Mouse (Mus musculus): ENCODE measurements around the gene H13. TPM values are rescaled to one million over a fixed set of nuclear protein-coding genes. Genes with fewer than 3 reads are reported as not detected.

Gene H13
- polyA plus RNA-seq, 1 experiment from 2014 or later = 129 TPM

DNA sequence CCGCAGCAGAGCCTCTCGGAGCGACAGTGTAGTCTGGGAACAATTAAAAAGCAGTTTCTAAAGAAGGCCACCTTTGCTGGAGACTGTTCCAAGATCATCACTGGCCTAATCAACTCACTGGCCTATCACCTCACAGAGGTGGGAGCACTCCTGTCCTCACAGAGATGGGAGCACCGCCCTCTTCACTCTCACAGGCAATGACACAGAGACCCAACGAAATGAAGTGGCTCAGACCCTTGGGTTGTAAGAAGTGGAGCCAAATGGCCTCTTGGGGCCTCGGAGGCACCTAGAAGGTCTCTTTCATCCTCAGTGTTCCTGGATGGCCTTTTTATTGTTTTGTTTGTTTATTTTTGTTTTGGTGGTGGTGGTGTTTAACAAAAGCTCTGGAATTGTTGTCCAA, 57.0 kb downstream of the H13 start:
- Histone ChIP-seq H3K4me1 (peaks cover 55% of the 10 kb centered on the region), H3K4me2 (replicated peaks) (no peak overlapping the region), H3K27me3 (no peaks in the 10 kb centered on the region), H3K9ac (no peak overlapping the region), H3K36me3 (no peaks in the 10 kb centered on the region), H3K4me3 (no peak overlapping the region), H3K27ac (no peak overlapping the region), H3K9me3 (no peaks in the 10 kb centered on the region)
- WGBS = 74% methylated on average over 6 of the region's 6 CpGs
- no peak for ATAC-seq (ENCODE audit: insufficient number of reproducible peaks, insufficient read depth, low FRiP score, low TSS enrichment)

DNA sequence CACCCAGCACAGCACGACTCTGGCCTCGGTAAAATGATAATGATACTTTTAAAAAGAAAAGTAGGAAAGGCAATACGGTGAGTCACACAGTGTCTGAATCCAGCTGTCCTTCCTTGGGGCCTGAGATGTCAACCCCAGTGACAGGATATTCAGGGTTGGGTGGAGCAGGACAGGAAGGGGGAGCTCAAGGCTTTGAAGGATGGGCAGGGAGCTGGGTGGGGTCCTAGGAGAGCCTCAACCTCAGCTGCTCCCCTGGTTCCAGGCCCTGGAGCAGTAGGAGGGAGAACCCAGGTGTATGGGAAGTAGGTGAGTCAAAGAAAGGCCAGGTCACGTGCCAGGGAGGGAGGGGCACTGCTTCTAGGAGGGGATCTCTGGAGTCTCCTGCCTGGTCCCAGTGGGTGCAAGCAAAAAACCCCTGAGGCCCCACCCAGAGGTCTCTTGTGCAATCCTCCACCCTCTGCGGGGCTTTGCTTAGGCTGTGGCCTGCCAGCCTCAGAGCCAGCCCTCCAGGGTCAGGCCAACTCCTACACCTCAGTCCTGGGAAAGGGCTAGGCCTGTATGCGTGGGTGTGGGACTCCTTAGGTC, 57.6 kb downstream of the H13 start:
- Histone ChIP-seq H3K4me1 (peaks cover 55% of the 10 kb centered on the region), H3K9me3 (no peaks in the 10 kb centered on the region), H3K4me3 (no peak overlapping the region), H3K9ac (no peak overlapping the region), H3K36me3 (no peaks in the 10 kb centered on the region), H3K4me2 (replicated peaks) (no peak overlapping the region), H3K27me3 (no peaks in the 10 kb centered on the region), H3K27ac (peak overlapping the region; percentile 54)
- ATAC-seq (ENCODE audit: insufficient number of reproducible peaks, insufficient read depth, low FRiP score, low TSS enrichment) = no peak
- WGBS = 59% methylated on average over 6 of the region's 6 CpGs

DNA sequence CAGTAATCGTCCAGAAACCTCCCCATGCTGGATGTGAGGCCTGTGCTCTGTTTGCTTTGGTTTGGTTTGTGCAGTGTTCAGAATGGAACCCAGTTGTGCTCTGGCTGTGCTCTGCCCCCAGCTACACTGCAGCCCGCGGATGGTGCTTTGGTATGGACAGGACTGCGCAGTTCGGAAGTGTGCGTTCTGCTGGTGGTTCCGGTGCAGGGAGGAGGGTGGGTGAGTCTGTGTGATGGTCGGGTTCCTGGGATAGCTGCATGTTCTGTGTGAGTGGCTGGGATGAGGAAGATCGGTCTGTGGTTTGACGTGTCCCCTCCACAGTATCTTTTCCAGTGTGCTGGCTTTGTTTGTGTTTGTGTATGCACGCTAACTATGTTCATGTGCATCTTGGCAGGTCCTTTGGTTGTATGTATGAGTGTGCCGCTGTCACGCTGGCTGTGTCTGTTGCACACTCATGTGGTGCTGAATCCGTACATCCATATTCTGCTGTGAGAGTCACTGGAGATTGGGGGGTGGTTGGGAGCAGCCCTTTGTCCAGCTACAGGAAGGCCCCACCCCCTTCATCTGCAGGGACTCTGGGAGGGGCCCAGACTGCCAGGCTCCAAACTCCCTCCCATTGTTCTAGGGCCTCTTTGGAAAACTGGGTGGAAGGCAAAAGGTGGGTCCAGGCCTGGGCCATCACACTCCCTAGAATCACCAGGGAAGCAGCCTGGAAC, 58.7 kb downstream of the H13 start:
- H3K9ac ChIP-seq = no peak overlapping the region

DNA sequence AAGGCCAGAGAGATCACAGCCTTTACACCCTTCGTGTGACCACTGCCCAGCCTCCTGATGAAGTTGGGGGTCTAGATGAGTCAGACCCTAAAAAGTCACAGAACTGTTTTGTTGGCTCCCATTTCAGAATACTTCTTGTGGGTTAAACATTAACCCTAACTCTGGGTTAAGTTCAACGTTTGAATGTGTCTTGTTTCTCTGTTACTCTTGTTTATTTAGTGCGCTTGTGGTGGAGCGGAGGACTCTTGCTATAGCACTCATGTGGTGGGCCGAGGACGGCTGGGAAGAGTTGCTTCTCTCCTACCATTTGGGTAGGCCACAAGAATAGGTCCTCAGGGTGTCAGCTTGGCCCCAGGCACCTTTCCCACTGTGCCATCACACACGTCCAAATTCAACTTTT, 59.3 kb downstream of the H13 start:
- Histone ChIP-seq H3K27me3 (no peaks in the 10 kb centered on the region), H3K27ac (peak overlapping the region; percentile 84), H3K4me1 (peaks cover 53% of the 10 kb centered on the region), H3K9me3 (no peaks in the 10 kb centered on the region), H3K36me3 (no peaks in the 10 kb centered on the region), H3K9ac (no peak overlapping the region), H3K4me3 (no peak overlapping the region), H3K4me2 (replicated peaks) (no peak overlapping the region)
- WGBS = 62% methylated on average over 7 of the region's 7 CpGs
- ATAC-seq (ENCODE audit: insufficient number of reproducible peaks, insufficient read depth, low FRiP score, low TSS enrichment) = no peak

More for the DNA sequence above, 58.7 kb downstream of the H13 start:
- no peak overlapping the region for H3K4me2 ChIP-seq (replicated peaks)
- H3K4me3 ChIP-seq = no peak overlapping the region
- H3K36me3 ChIP-seq = no peaks in the 10 kb centered on the region
- no peak for ATAC-seq (ENCODE audit: insufficient number of reproducible peaks, insufficient read depth, low FRiP score, low TSS enrichment)
- peak overlapping the region; percentile 84 for H3K27ac ChIP-seq
- H3K4me1 ChIP-seq = peaks cover 55% of the 10 kb centered on the region
- H3K9me3 ChIP-seq = no peaks in the 10 kb centered on the region
- H3K27me3 ChIP-seq = no peaks in the 10 kb centered on the region
- 76% methylated on average over 14 of the region's 14 CpGs for WGBS

DNA sequence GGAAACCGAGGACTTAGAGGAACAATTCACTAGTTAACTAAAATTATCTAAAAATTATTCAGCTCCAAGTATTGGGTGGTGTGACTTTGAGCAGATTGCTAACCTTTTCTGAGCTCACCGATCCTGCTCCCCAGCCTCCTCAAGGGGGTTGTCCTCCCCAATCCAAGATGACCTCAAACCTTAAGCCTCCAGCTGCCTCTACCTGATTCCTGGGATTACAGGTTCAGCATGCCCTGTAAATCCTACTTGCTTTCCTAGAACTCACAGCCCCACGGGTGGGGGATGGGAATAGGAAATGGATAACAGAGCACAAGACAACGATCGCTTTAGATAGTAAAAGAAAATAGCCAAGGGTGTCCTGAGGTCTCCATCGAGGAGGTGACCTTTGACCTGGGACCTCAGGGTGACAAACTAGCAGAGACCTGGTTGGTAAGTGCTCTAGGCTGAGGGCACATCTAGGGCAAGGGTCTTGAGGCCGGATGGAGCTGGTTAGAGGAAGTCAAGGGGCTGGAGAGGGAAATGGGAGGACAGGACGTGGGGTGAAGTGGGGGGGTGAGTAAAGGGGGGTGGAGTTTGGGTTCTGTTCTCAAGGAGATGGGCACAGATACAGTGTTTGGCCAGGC, 59.9 kb downstream of the H13 start:
- WGBS = 17% methylated on average over 8 of the region's 8 CpGs
- H3K4me2 ChIP-seq (replicated peaks) = peak overlapping the region; percentile 5; the same call in 1 of the 2 replicates
- peaks cover 51% of the 10 kb centered on the region for H3K4me1 ChIP-seq
- peak; percentile 7; the same call in 1 of the 2 replicates for ATAC-seq (ENCODE audit: insufficient number of reproducible peaks, insufficient read depth, low FRiP score, low TSS enrichment)
- no peaks in the 10 kb centered on the region for H3K9me3 ChIP-seq
- H3K27ac ChIP-seq = peak overlapping the region; percentile 84
- H3K4me3 ChIP-seq = no peak overlapping the region
- H3K9ac ChIP-seq = 0 out of 2 replicates have a peak overlapping the region, but pooled peaks have one; percentile 12
- H3K27me3 ChIP-seq = no peaks in the 10 kb centered on the region
- H3K36me3 ChIP-seq = no peaks in the 10 kb centered on the region

DNA sequence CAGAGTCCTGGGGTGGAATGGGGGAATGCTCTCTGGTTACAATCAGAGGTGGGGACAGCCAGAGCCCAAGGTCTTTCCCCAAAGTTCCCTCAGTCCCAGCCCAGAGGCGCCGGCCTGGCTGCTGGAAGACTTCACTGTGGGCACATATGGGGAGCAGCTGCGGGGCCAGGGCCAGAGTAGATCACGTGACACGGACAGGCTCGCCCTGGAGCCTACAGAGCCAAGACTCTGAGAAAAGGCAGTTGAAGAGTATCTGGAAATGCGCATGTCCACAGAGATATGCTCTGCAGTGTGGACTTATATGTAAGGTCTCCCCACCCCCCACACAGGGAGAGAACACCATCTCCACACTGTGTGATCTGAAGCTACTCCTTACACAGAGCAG, 60.4 kb downstream of the H13 start:
- Histone ChIP-seq H3K4me2 (replicated peaks) (peak overlapping the region; percentile 5; the same call in 1 of the 2 replicates), H3K36me3 (no peaks in the 10 kb centered on the region), H3K4me1 (peaks cover 51% of the 10 kb centered on the region), H3K27ac (peak overlapping the region; percentile 84), H3K9ac (0 out of 2 replicates have a peak overlapping the region, but pooled peaks have one; percentile 12), H3K27me3 (no peaks in the 10 kb centered on the region), H3K4me3 (no peak overlapping the region), H3K9me3 (no peaks in the 10 kb centered on the region)
- ATAC-seq (ENCODE audit: insufficient number of reproducible peaks, insufficient read depth, low FRiP score, low TSS enrichment) = peak; percentile 76
- 6% methylated on average over 7 of the region's 7 CpGs for WGBS

DNA sequence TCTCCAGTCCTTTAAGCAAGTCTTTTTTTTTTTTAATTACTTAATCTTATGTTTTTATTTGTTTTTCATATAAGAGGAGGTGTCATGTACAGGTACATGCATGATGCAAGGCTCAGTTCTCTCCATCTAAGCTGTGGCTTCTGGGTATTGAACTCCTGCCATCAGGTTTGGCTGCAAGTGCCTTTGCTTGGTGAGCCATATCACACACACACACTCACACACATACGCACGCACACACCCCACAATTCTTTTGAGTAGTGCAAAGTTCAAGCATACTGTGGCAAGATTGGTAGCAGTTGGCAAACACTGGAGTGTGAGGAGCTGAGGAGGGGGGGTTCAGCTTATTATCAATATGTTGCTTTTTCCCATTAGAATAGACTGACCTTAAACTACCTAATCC, 63.9 kb downstream of the H13 start:
- Histone ChIP-seq H3K27ac (no peak overlapping the region), H3K36me3 (no peaks in the 10 kb centered on the region), H3K4me3 (no peak overlapping the region), H3K4me1 (peaks cover 41% of the 10 kb centered on the region), H3K27me3 (no peaks in the 10 kb centered on the region), H3K9me3 (no peaks in the 10 kb centered on the region), H3K9ac (no peak overlapping the region), H3K4me2 (replicated peaks) (no peak overlapping the region)
- 83% methylated on average over 2 of the region's 2 CpGs for WGBS
- ATAC-seq (ENCODE audit: insufficient number of reproducible peaks, insufficient read depth, low FRiP score, low TSS enrichment) = no peak

DNA sequence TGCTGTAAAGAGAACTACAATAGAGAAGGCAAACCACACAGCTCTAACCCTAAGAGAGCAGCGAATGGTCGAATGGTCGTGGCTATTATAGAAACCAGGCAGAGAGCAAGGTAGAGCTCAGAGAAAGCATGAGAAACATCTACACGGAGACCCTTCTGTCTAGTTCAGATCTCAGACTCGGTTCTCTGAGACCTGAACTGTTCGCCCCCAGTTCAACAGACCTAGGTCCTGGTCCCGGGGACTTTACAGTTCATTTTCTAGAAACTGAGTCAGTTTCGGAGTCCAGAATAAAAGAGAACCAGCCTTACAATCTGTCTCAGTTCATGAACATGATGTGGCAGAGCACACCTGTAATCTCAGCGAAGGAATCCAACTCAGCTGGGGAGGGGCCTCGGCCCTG, 65.2 kb downstream of the H13 start:
- Histone ChIP-seq H3K27me3 (no peaks in the 10 kb centered on the region), H3K4me2 (replicated peaks) (peak overlapping the region; percentile 90), H3K9me3 (no peaks in the 10 kb centered on the region), H3K9ac (peak overlapping the region; percentile 27; the same call in 1 of the 2 replicates), H3K27ac (peak overlapping the region; percentile 94), H3K4me3 (peak overlapping the region; percentile 68), H3K4me1 (peaks cover 34% of the 10 kb centered on the region), H3K36me3 (no peaks in the 10 kb centered on the region)
- WGBS = 8% methylated on average over 10 of the region's 10 CpGs
- ATAC-seq (ENCODE audit: insufficient number of reproducible peaks, insufficient read depth, low FRiP score, low TSS enrichment) = no peak; the same call in 1 of the 2 replicates

DNA sequence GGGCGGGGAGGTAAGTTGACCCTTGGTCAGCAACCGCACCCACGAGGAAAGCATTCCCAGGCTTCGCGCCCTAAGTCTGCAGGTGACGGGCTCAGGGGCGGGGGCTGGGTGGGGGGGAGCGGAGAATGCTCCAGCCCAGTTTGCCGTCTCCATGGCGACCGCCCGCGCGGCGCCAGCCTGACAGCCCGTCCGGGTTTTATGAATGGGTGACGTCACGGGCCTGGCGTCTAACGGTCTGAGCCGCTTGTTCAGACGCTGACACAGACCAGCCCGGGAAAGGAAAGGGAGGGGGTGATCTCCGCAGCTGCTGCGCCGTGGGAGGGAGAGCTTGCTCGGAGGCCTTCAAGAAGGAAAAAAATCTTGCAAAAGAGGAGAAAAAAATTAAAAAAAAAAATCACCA, 65.7 kb downstream of the H13 start:
- H3K4me1 ChIP-seq = peaks cover 31% of the 10 kb centered on the region
- no peaks in the 10 kb centered on the region for H3K9me3 ChIP-seq
- no peaks in the 10 kb centered on the region for H3K27me3 ChIP-seq
- H3K36me3 ChIP-seq = no peaks in the 10 kb centered on the region
- peak overlapping the region; percentile 90 for H3K4me2 ChIP-seq (replicated peaks)
- H3K4me3 ChIP-seq = peak overlapping the region; percentile 68
- peak overlapping the region; percentile 27; the same call in 1 of the 2 replicates for H3K9ac ChIP-seq
- under 1% methylated on average over 28 of the region's 28 CpGs for WGBS
- peak overlapping the region; percentile 94 for H3K27ac ChIP-seq
- peak; percentile 74 for ATAC-seq (ENCODE audit: insufficient number of reproducible peaks, insufficient read depth, low FRiP score, low TSS enrichment)

DNA sequence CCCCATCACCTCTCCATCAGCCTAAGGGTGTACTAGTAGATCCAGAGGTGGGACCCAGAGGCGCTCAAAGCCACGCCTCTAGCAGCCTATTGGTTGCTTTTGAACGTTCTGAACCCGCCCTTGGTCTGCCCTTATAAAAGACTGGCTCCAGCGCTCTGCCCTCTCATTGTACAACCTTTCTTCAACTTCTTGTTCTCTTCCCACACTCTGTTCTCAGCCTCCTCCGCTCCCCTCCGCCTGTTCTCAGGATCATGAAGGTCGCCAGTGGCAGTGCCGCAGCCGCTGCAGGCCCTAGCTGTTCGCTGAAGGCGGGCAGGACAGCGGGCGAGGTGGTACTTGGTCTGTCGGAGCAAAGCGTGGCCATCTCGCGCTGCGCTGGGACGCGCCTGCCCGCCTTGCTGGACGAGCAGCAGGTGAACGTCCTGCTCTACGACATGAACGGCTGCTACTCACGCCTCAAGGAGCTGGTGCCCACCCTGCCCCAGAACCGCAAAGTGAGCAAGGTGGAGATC, 66.9 kb downstream of the H13 start, which contains the start of gene Id1:
TSS of gene Id1 (plus strand) at position 162 of the 512 bp plus-strand sequence.
- Histone ChIP-seq H3K36me3 (no peaks in the 10 kb centered on the region), H3K9me3 (no peaks in the 10 kb centered on the region), H3K4me2 (replicated peaks) (peak within 1 kb of the TSS; percentile 90), H3K4me3 (peak within 1 kb of the TSS; percentile 68), H3K27ac (peak within 1 kb of the TSS; percentile 94), H3K27me3 (no peaks in the 10 kb centered on the region), H3K4me1 (peaks cover 34% of the 10 kb centered on the region), H3K9ac (peak within 1 kb of the TSS; percentile 80)
- under 1% methylated on average over 28 of the region's 28 CpGs for WGBS
- ATAC-seq (ENCODE audit: insufficient number of reproducible peaks, insufficient read depth, low FRiP score, low TSS enrichment) = peak; percentile 67

DNA sequence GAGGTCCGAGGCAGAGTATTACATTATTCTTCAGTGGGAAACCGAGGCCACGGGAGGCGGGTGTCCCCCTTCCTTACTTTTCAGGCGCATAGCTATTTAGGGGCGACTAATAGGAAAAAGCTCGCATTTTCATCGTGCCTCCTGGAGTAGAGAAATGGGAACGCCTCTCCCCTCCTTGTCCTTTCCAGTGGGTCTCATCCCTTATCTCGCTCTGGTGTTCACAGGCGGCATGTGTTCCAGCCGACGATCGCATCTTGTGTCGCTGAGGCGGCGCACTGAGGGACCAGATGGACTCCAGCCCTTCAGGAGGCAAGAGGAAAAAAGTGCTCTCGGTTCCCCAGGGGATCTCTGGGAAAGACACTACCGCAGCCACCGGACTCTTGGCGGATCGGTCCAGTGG, 67.5 kb downstream of the H13 start:
- Histone ChIP-seq H3K9ac (peak overlapping the region; percentile 80), H3K36me3 (no peaks in the 10 kb centered on the region), H3K9me3 (no peaks in the 10 kb centered on the region), H3K4me3 (peak overlapping the region; percentile 68), H3K27ac (peak overlapping the region; percentile 94), H3K4me1 (peaks cover 40% of the 10 kb centered on the region), H3K4me2 (replicated peaks) (peak overlapping the region; percentile 90), H3K27me3 (no peaks in the 10 kb centered on the region)
- no peak for ATAC-seq (ENCODE audit: insufficient number of reproducible peaks, insufficient read depth, low FRiP score, low TSS enrichment)
- WGBS = under 1% methylated on average over 22 of the region's 22 CpGs
